Mouse (Mus musculus) myocyte (in vitro differentiated cells): ENCODE results near the gene Slc24a2. TPM values are rescaled to one million over a fixed set of nuclear protein-coding genes. Genes with fewer than 3 reads are reported as not detected.

ENCODE experiments used
- H3K27me3 ChIP-seq: one replicate; pipeline ENCODE4 v1.6.1; 2011; ENCODE audit not compliant: control insufficient read depth, insufficient read depth, insufficient read length
- H3K36me3 ChIP-seq: one replicate; pipeline ENCODE4 v1.6.1; 2011; ENCODE audit not compliant: control insufficient read depth, insufficient read depth
- H3K4me2 ChIP-seq: one replicate; pipeline ENCODE4 v1.6.1; 2011; ENCODE audit warnings: low read depth, control low read depth
- H3K4me3 ChIP-seq: one replicate; pipeline ENCODE4 v1.5.1; 2011; ENCODE audit warnings: mild to moderate bottlenecking, control low read depth, moderate library complexity
- H3K79me2 ChIP-seq: one replicate; pipeline ENCODE4 v1.6.1; 2011; ENCODE audit not compliant: control insufficient read depth, insufficient read depth
- H3ac ChIP-seq: one replicate; pipeline ENCODE4 v1.6.1; 2011; ENCODE audit not compliant: control insufficient read depth, insufficient read length
- CEBPB ChIP-seq: IDR thresholded peaks from 2 replicates; pipeline ENCODE4 v1.6.1; 2011; ENCODE audit warnings: mild to moderate bottlenecking, moderate library complexity; ENCODE audit not compliant: poor library complexity, insufficient read depth, severe bottlenecking
- E2F4 ChIP-seq: IDR thresholded peaks from one replicate; pipeline ENCODE4 v1.6.1; 2011; ENCODE audit warnings: mild to moderate bottlenecking, control low read depth, moderate library complexity; ENCODE audit not compliant: insufficient read depth
- MAX ChIP-seq: IDR thresholded peaks from one replicate; pipeline ENCODE4 v1.6.1; 2011; ENCODE audit warnings: low read depth, mild to moderate bottlenecking, control low read depth
- MYOD1 ChIP-seq, 3 experiments: IDR thresholded peaks; one replicate each; pipeline ENCODE4 v1.6.1; 2011; ENCODE audit warnings: control low read depth in 2 of 3, low read depth in 2 of 3, mild to moderate bottlenecking in 2 of 3, moderate library complexity in 1 of 3; ENCODE audit not compliant: insufficient read length in 2 of 3, control insufficient read depth in 1 of 3
- MYOG ChIP-seq, 3 experiments: IDR thresholded peaks; one replicate each; pipeline ENCODE4 v1.6.1; 2011; ENCODE audit warnings: control low read depth in 2 of 3, low read depth in 2 of 3, mild to moderate bottlenecking in 2 of 3; ENCODE audit not compliant: insufficient read length in 2 of 3, control insufficient read depth in 1 of 3, insufficient read depth in 1 of 3
- POLR2A ChIP-seq: IDR thresholded peaks from one replicate; pipeline ENCODE4 v1.6.1; 2011; ENCODE audit warnings: low read depth, mild to moderate bottlenecking, control low read depth, moderate library complexity; ENCODE audit not compliant: insufficient read length
- POLR2AphosphoS2 ChIP-seq: IDR thresholded peaks from one replicate; pipeline ENCODE4 v1.6.1; 2011; ENCODE audit warnings: low read depth, control low read depth; ENCODE audit not compliant: insufficient read length
- REST ChIP-seq: IDR thresholded peaks from one replicate; pipeline ENCODE4 v1.6.1; 2011; ENCODE audit warnings: mild to moderate bottlenecking, control low read depth, moderate library complexity; ENCODE audit not compliant: insufficient read depth, insufficient read length
- SRF ChIP-seq: IDR thresholded peaks from one replicate; pipeline ENCODE4 v1.6.1; 2011; ENCODE audit warnings: low read depth; ENCODE audit not compliant: control insufficient read depth, insufficient read length
- TCF12 ChIP-seq: IDR thresholded peaks from one replicate; pipeline ENCODE4 v1.6.1; 2011; ENCODE audit warnings: mild to moderate bottlenecking, control low read depth; ENCODE audit not compliant: poor library complexity, insufficient read depth, severe bottlenecking
- TCF3 ChIP-seq: IDR thresholded peaks from one replicate; pipeline ENCODE4 v1.6.1; 2011; ENCODE audit warnings: low read depth, control low read depth; ENCODE audit not compliant: insufficient read length
- USF1 ChIP-seq: IDR thresholded peaks from one replicate; pipeline ENCODE4 v1.6.1; 2011; ENCODE audit warnings: low read depth, mild to moderate bottlenecking, control low read depth, moderate library complexity
- polyA plus RNA-seq: library from polyadenylated mRNA; unstranded; fragments of >200 nt; fragmentation: generic; extraction: Trizol; gene quantifications from one replicate; pipeline ENCODE4 v1.2.1, GENCODE M21; 2012; ENCODE audit warnings: missing spikeins

Slc24a2 gene
- polyA plus RNA-seq, 1 experiment = under 0.01 TPM

DNA sequence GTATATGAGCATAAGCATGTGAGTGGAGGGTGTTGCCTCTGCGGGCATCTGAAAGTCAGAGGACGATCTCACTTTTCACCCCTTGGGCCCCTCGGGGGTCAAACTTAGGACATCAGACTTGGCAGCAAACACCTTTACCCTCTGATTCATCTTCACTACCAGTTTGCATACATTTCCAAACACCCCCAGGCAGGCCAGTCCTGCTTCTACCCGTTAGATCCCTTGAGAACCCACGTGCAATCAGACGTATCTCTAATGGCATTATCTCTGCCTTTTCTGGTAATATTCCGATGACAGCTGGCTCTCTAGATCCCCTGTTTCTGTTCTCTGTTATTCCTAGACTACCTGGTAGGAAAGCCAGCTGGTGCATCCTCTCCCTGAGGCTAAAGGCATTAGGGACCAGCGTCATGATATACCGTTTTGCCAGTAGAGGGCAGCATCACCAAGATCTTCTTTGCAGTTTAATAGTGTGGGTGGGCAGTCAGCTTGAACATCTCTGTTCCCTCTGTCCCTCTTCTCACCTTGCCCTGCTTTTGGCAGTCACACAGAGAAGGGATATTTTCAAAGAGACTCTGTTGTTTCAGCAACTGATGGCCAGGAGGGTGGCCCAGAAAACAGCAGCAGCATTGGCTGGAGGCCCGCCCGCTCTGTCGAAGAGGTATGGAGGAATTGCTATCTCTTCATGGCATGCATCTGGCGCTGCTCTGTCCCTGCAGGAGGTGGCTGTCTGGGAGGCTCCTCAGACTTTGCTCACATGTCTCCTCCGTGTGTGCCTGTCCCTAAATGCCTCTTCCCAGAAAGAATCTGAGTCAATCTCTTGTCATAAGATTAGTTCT, 272.5 kb downstream of the Slc24a2 start:
- no peak overlapping the region for H3K4me2 ChIP-seq
- H3K4me3 ChIP-seq = no peak overlapping the region
- no peak overlapping the region for H3ac ChIP-seq

GRCm38 (mm10) chr4:86955448-86955847, 274.8 kb downstream of the Slc24a2 start:
- no peak for TF ChIP-seq POLR2AphosphoS2
- no peak for TF ChIP-seq MAX
- no peak for TF ChIP-seq CEBPB
- TF ChIP-seq E2F4 = no peak
- TF ChIP-seq SRF = no peak
- TF ChIP-seq POLR2A = no peak
- TF ChIP-seq TCF12 = no peak
- TF ChIP-seq MYOG (IDR thresholded peaks at IDR 0.05; ENCODE audit: control insufficient read depth in 1 of 3, insufficient read depth in 1 of 3, insufficient read length in 2 of 3, low read depth in 2 of 3) = no peak
- TF ChIP-seq REST = no peak
- no peak for TF ChIP-seq MYOD1 (IDR thresholded peaks at IDR 0.05; ENCODE audit: control insufficient read depth in 1 of 3, insufficient read length in 2 of 3, low read depth in 2 of 3)
- TF ChIP-seq USF1 = no peak
- TF ChIP-seq TCF3 = no peak
- no peaks in the 10 kb centered on the region for H3K36me3 ChIP-seq

More for the DNA sequence above, 272.5 kb downstream of the Slc24a2 start:
- H3K36me3 ChIP-seq = no peaks in the 10 kb centered on the region
- H3K27me3 ChIP-seq = no peaks in the 10 kb centered on the region
- H3K79me2 ChIP-seq = no peaks in the 10 kb centered on the region
- TF ChIP-seq MAX (no peak), POLR2A (no peak), TCF12 (no peak), SRF (no peak), POLR2AphosphoS2 (no peak), CEBPB (no peak), MYOG (IDR thresholded peaks at IDR 0.05; ENCODE audit: control insufficient read depth in 1 of 3, insufficient read depth in 1 of 3, insufficient read length in 2 of 3, low read depth in 2 of 3) (no peak), REST (no peak), USF1 (no peak)

GRCm38 (mm10) chr4:86953519-86953918, 276.8 kb downstream of the Slc24a2 start:
- no peak for TF ChIP-seq E2F4
- no peak for TF ChIP-seq MYOG (IDR thresholded peaks at IDR 0.05; ENCODE audit: control insufficient read depth in 1 of 3, insufficient read depth in 1 of 3, insufficient read length in 2 of 3, low read depth in 2 of 3)
- TF ChIP-seq MYOD1 (IDR thresholded peaks at IDR 0.05; ENCODE audit: control insufficient read depth in 1 of 3, insufficient read length in 2 of 3, low read depth in 2 of 3) = no peak
- TF ChIP-seq TCF12 = no peak
- no peak for TF ChIP-seq POLR2AphosphoS2
- no peak for TF ChIP-seq SRF
- TF ChIP-seq MAX = no peak
- TF ChIP-seq TCF3 = no peak
- no peaks in the 10 kb centered on the region for H3K36me3 ChIP-seq
- no peak overlapping the region for H3K4me2 ChIP-seq
- no peaks in the 10 kb centered on the region for H3K79me2 ChIP-seq
- no peak overlapping the region for H3ac ChIP-seq
- H3K27me3 ChIP-seq = no peaks in the 10 kb centered on the region
- H3K4me3 ChIP-seq = no peak overlapping the region

More at GRCm38 (mm10) chr4:86955448-86955847, 274.8 kb downstream of the Slc24a2 start:
- no peak overlapping the region for H3K4me2 ChIP-seq
- H3ac ChIP-seq = no peak overlapping the region
- H3K79me2 ChIP-seq = no peaks in the 10 kb centered on the region
- no peaks in the 10 kb centered on the region for H3K27me3 ChIP-seq
- H3K4me3 ChIP-seq = no peak overlapping the region

DNA sequence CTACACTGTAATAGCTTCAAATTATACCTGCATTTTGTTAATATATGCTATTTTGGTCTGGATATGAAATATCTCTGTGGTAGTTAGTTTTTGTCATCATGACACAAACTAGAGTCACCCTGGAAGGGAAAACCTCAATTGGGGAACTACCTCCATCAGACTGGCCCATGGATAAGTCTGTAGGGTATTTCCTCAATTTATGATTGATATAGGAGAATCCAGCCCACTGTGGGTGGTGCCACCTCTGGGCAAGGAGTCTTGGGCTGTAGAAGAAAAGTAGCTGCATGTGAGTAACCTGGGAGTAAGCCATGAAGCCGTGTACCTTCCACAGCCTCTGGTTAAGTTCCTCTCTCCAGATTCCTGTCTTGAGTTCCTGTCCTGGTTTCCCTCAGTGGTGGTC, 281.5 kb downstream of the Slc24a2 start:
- H3K4me2 ChIP-seq = no peak overlapping the region
- no peaks in the 10 kb centered on the region for H3K27me3 ChIP-seq
- no peaks in the 10 kb centered on the region for H3K79me2 ChIP-seq
- H3K36me3 ChIP-seq = no peaks in the 10 kb centered on the region
- H3K4me3 ChIP-seq = no peak overlapping the region
- H3ac ChIP-seq = no peak overlapping the region
- TF ChIP-seq USF1 (no peak), MYOD1 (IDR thresholded peaks at IDR 0.05; ENCODE audit: control insufficient read depth in 1 of 3, insufficient read length in 2 of 3, low read depth in 2 of 3) (no peak), TCF12 (no peak), POLR2AphosphoS2 (no peak)

DNA sequence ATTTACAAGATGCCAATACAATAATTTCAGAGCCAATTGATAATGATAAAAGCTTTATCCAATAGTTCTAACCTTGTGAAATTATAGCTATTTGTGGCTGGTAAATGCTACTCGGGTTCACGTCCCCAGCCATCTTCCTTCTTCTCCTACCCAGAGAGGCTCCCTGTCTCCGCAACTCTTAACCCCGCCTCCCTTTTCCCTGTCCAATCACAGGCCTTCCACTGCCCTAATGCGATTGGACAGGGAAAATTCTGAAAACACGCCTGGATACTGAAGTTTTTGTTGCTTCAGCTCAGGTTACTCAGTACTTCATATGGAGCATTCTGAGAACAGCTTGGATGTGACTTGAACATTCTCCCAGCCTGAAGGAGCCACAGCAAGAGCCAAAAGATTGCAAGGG, 287.0 kb downstream of the Slc24a2 start:
- no peak overlapping the region for H3K4me2 ChIP-seq
- H3K36me3 ChIP-seq = no peaks in the 10 kb centered on the region
- H3K4me3 ChIP-seq = no peak overlapping the region
- H3K79me2 ChIP-seq = no peaks in the 10 kb centered on the region
- H3K27me3 ChIP-seq = no peaks in the 10 kb centered on the region
- no peak overlapping the region for H3ac ChIP-seq
- no peak for TF ChIP-seq POLR2AphosphoS2
- TF ChIP-seq POLR2A = no peak
